Mouse (Mus musculus) embryo, embryonic 9.5 days (tissue): ENCODE results near the gene N4bp2l2.
A peak's percentile ranks its signal among the peaks of the same experiment; 100 is the strongest.
"Not testable (repeated sequence)": the region's sequence is repeated elsewhere in the genome, so short reads cannot be mapped to it uniquely, and the experiment has no call there.

Experiments
- DNase-seq: peaks from one replicate; pipeline ENCODE4 v3.0.0-alpha.2; 2017; ENCODE audit errors: extremely low spot score

Gene N4bp2l2

DNA sequence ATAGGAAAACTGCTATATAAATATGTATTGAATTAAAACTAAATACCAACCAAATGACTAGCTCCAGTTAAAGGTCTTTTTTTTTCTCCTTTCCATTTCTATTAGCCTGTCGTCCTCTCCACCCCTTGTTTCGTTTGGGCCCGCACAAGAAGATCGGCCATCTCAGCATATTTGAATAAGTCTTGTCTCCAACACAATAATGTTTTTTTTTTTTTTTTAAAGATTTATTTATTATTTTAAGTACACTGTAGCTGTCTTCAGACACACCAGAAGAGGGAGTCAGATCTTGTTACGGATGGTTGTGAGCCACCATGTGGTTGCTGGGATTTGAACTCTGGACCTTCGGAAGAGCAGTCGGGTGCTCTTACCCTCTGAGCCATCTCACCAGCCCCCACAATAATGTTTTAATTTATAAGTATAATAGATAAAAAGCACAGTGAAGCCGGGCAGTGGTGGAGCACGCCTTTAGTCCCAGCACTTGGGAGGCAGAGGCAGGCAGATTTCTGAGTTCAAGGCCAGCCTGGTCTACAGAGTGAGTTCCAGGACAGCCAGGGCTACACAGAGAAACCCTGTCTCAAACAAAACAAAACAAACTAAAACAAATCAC lies at the start of gene N4bp2l2:
Gene N4bp2l2, minus strand, starts transcription at position 51 of the 607 bp plus-strand sequence.
- not testable (repeated sequence) for DNase-seq

DNA sequence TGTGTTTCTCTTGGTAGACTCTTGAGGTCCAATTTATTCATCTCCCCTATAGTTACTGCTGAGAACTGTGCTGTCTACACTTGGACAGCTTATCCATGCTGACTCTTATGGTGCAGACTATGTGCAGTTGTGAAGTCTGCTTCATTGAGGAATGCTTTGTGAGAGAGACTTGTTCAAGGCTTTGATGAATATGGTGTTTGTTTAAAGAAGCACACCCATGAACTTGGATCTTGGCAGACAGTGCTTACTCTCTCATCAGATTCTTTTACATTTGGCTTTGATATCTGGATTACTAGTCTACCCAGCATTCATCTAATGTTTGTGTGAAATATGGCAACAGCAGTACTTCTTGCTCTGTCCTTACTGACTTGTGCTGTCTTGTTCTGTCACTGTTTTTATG lies 47.4 kb upstream of the N4bp2l2 start:
- DNase-seq = no peak

DNA sequence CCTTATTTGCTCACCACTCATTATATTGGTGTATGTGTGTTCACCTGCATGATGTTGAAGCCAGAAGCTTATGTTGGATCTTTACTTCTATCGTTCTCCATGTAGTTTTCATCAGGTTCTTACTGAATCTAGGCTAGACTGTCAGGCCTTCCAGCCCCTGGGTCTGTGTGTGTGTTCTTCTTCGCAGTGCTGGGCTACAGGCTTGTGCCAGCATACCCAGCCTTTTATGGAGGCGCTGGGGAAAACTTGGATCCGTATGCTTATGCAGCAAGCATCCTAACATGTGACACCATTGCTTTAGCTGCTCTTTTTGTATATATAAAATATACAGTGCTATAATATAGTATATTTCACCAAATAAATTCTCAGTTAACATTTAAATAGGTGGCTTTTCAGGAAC lies 45.5 kb upstream of the N4bp2l2 start:
- DNase-seq = no peak

- DNase-seq = not testable (repeated sequence)
These were observed 41.2 kb upstream of the N4bp2l2 start for GRCm38 (mm10) chr5:150707181-150707580.

GRCm38 (mm10) chr5:150706651-150707050 lies 40.7 kb upstream of the N4bp2l2 start:
- DNase-seq = not testable (repeated sequence)

DNA sequence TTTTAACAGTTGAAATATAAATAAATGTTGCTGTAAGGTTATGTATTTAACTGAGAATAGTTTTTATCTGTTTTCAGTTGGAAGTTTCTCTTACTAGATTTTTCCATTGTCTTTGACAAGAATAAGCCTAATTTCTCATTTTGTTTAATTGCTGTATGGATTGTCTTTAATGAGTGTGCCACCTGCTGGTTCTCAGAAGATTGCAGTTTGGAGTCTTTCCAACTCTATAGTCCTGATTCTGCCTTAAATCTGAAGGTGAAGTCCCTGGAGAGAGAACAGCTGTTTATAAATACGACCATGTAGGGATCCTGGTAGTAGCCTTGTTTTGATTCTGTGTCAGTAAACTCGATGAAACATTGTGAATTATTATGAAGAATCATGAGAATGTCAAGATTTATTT lies 36.7 kb upstream of the N4bp2l2 start:
- DNase-seq = no peak

GRCm38 (mm10) chr5:150693277-150693676 lies 27.3 kb upstream of the N4bp2l2 start:
- no peak for DNase-seq

- DNase-seq = no peak
These were observed 24.7 kb upstream of the N4bp2l2 start for GRCm38 (mm10) chr5:150690685-150691084.

- DNase-seq = not testable (repeated sequence)
These were observed 16.9 kb upstream of the N4bp2l2 start for GRCm38 (mm10) chr5:150682862-150683261.

- peak; percentile 15 for DNase-seq
These were observed 8.9 kb upstream of the N4bp2l2 start for GRCm38 (mm10) chr5:150674866-150675265.

GRCm38 (mm10) chr5:150673880-150674621 lies 8.1 kb upstream of the N4bp2l2 start:
- peak; percentile 68 for DNase-seq

DNA sequence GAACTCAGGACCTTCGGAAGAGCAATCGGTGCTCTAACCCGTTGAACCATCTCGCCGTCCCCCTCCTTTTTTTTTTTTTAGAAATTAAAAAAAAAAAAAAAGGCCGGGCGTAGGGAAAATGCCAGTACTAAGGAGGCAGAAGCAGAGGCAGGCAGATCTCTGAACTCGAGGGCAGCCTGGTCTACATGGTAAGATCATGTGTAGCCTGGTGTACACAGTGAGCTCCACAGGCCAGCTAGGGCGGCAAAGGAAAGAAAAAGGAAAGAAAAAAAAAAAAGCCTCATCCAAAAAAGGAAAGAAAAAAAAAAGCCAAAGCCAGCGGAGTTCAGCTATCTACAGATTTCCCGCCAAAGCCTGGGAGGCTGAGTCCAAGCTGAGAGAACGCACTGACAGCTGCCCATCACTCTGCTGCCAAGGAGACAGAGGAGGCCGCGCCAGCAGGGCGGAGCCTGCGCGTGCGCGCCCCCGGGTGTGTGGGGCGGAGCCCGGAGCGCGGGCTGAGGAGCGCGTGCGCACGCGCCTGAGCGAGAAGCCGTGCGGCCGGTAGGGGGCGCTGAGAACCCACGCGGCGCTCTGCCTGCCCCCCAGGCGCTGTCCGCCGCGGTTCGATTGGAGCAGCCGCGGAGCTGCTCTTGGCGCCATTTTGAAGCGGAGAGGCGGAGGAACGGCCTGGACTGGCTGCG lies 7.3 kb upstream of the N4bp2l2 start, which contains the start of gene Pds5b:
Gene Pds5b, plus strand, starts transcription at position 587 of the 683 bp plus-strand sequence.
- DNase-seq = peak; percentile 94

- no peak for DNase-seq
These were observed 6.4 kb upstream of the N4bp2l2 start for GRCm38 (mm10) chr5:150672343-150672742.

DNA sequence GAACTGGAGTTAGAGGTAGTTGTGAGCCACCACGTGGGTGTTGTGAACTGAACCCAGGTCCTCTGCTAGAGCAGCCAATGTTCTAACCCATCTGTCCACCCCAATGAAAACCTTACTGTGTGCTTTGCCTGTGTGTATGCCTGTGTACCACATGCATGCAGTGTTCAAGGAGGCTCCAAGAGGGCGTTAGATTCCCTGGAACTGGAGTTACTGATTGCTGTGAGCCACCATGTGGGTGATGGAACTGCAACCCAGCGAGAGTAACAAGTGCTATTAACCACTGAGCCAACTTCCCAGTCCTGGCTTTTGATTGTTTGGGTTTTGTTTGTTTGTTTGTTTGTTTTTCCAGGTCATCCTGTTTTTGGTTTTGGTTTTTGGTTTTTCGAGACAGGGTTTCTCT lies 2.7 kb upstream of the N4bp2l2 start:
- DNase-seq = no peak

GRCm38 (mm10) chr5:150665132-150665954 lies 640 bp downstream of the N4bp2l2 start:
- DNase-seq = peak; percentile 91

- peak; percentile 9 for DNase-seq
These were observed 1.2 kb downstream of the N4bp2l2 start for GRCm38 (mm10) chr5:150664794-150665131.

DNA sequence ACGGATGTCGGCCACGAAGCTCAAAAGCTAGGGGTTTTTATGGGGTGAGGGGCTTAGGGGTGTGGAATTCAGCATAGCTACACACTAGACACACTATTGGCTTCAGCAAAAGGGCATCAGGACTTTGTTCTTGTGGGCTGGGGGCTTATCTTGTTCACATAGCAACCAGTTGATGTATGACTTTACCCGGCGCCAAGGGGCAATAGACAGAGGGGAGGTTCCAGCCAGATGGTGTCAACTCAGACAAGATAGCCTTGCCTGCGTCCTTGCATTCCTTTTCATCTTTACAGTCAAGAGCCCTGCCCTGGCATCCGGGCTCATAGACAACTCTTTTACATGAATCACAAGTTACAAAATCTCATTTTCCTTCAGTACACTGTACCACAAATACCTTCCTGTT lies 2.1 kb downstream of the N4bp2l2 start:
- DNase-seq = not testable (repeated sequence)

DNA sequence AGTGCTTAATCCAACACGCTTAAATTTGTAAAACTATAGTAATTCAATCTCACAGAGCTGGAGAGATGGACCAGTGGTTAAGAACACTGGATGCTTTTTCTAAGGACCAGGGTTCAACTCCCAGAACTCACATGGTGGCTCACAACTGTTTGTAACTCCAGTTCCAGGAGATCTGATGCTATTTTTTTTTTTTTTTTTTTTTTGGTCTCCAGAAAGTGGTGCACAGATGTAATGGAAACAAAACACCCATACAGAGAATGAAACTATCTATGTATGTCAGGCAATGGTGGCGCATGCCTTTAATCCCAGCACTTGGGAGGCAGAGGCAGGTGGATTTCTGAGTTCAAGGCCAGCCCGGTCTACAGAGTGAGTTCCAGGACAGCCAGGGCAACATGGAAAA lies 5.7 kb downstream of the N4bp2l2 start:
- DNase-seq = not testable (repeated sequence)

DNA sequence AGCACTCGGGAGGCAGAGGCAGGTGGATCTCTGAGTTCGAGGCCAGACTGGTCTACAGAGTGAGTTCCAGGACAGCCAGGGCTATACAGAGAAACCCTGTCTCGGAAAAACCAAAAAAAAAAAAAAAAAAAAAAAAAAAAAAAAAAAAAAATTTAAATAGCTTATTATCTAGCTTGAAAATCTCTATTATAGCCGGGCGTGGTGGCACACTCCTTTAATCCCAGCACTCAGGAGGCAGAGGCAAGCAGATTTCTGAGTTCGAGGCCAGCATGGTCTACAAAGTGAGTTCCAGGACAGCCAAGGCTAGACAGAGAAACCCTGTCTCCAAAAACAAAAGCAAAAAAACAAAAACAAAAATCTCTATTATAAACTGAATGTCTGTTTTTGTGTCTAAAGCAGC lies 6.6 kb downstream of the N4bp2l2 start:
- DNase-seq = not testable (repeated sequence)

DNA sequence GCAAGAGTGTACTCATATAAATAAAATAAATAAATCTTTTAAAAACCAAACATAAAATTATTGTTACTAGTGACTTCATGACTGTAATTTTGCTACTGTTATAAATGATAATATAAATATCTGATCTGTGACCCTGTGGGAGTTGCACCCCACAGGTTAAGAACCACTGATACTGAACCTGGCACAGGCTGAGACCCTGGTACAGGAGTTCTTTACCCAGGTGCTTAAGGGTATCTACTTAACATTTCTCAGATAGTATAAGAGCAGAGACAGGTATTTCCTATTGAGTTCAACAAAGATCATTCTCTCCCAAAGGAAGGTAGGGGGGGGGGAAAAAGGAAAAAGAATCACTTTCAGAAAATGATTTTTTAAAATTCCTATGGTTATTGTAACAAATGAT lies 11.4 kb downstream of the N4bp2l2 start:
- no peak for DNase-seq

GRCm38 (mm10) chr5:150652578-150652977 lies 13.4 kb downstream of the N4bp2l2 start:
- DNase-seq = no peak

DNA sequence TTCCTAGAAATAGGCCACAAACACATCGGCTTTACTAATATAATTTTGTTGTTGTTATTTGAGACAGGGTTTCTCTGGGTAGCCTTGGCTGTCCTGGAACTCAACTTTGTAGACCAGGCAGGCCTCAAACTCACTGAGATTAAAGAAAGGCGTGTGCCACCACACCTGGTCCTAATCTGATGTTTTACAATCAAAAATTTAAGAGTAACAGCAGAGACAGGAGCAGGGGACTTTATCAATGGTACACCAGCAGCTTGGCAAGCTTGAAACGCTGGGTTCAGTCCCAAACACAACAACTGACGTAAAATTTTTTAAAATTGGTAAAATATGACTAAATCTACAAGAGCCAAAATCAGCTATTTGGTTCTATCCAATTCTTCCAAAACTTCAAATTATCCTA lies 21.1 kb downstream of the N4bp2l2 start:
- DNase-seq = no peak
